Mouse (Mus musculus) adrenal gland, postnatal 10 days (tissue): ENCODE measurements around the gene Cpne6. TPM values are rescaled to one million over a fixed set of nuclear protein-coding genes. Genes with fewer than 3 reads are reported as not detected.

Experiments
- DNase-seq: peaks from one replicate; pipeline ENCODE4 v3.0.0; 2021; ENCODE audit warnings: mixed read lengths
- total RNA-seq, 2 experiments: library from RNA; stranded (reverse); gene quantifications; 2 replicates each; pipeline ENCODE4 v1.2.3; 2021

Gene Cpne6
- total RNA-seq, 2 experiments from 2014 or later = 0.09 to 0.61 TPM

- peak; percentile 94 for DNase-seq
These were observed 12.8 kb upstream of the Cpne6 start for GRCm38 (mm10) chr14:55497449-55497821.

GRCm38 (mm10) chr14:55505612-55506011, 4.6 kb upstream of the Cpne6 start:
- no peak for DNase-seq

- no peak for DNase-seq
These were observed 2.4 kb upstream of the Cpne6 start for GRCm38 (mm10) chr14:55507801-55508200.

- DNase-seq = no peak
These were observed 705 bp upstream of the Cpne6 start for GRCm38 (mm10) chr14:55509540-55509939.

- DNase-seq = no peak
These were observed 792 bp downstream of the Cpne6 start for GRCm38 (mm10) chr14:55511037-55511436.

- DNase-seq = no peak
These were observed 3.7 kb downstream of the Cpne6 start for GRCm38 (mm10) chr14:55513927-55514326.

GRCm38 (mm10) chr14:55515846-55516245, 5.6 kb downstream of the Cpne6 start:
- DNase-seq = no peak

GRCm38 (mm10) chr14:55518897-55519296, 8.7 kb downstream of the Cpne6 start:
- no peak for DNase-seq

GRCm38 (mm10) chr14:55519604-55520003, 9.4 kb downstream of the Cpne6 start:
- no peak for DNase-seq

GRCm38 (mm10) chr14:55520451-55521361, 10.5 kb downstream of the Cpne6 start:
- peak; percentile 37 for DNase-seq

- no peak for DNase-seq
These were observed 13.8 kb downstream of the Cpne6 start for GRCm38 (mm10) chr14:55524062-55524461.

- no peak for DNase-seq
These were observed 14.5 kb downstream of the Cpne6 start, which contains the start of gene Nrl for GRCm38 (mm10) chr14:55524785-55525184. Nrl (minus strand) TSS chr14:55524981.

- DNase-seq = no peak
These were observed 16.4 kb downstream of the Cpne6 start for GRCm38 (mm10) chr14:55526674-55527073.

GRCm38 (mm10) chr14:55527940-55528339, 17.7 kb downstream of the Cpne6 start:
- DNase-seq = peak; percentile 30

GRCm38 (mm10) chr14:55536116-55536745, 26.0 kb downstream of the Cpne6 start:
- DNase-seq = peak; percentile 73

GRCm38 (mm10) chr14:55540067-55540786, 30.0 kb downstream of the Cpne6 start, which contains the start of gene Pck2:
Pck2 (plus strand) TSS chr14:55540266.
- peak; percentile 92 for DNase-seq

- DNase-seq = peak; percentile 92
These were observed 30.6 kb downstream of the Cpne6 start for GRCm38 (mm10) chr14:55540787-55541321.

- no peak for DNase-seq
These were observed 32.0 kb downstream of the Cpne6 start for GRCm38 (mm10) chr14:55542268-55542667.

- peak; percentile 40 for DNase-seq
These were observed 34.1 kb downstream of the Cpne6 start for GRCm38 (mm10) chr14:55544334-55544733.

GRCm38 (mm10) chr14:55550191-55550590, 39.9 kb downstream of the Cpne6 start:
- DNase-seq = no peak

- DNase-seq = no peak
These were observed 41.1 kb downstream of the Cpne6 start for GRCm38 (mm10) chr14:55551347-55551746.

GRCm38 (mm10) chr14:55551794-55552193, 41.5 kb downstream of the Cpne6 start:
- no peak for DNase-seq
